Mouse (Mus musculus) retina, postnatal 7 days (tissue): ENCODE data around the gene Arid5b.

Experiments used
- DNase-seq: peaks from one replicate; pipeline ENCODE4 v3.0.0-alpha.2; 2012; ENCODE audit warnings: low read depth, low spot score

Gene Arid5b

DNA sequence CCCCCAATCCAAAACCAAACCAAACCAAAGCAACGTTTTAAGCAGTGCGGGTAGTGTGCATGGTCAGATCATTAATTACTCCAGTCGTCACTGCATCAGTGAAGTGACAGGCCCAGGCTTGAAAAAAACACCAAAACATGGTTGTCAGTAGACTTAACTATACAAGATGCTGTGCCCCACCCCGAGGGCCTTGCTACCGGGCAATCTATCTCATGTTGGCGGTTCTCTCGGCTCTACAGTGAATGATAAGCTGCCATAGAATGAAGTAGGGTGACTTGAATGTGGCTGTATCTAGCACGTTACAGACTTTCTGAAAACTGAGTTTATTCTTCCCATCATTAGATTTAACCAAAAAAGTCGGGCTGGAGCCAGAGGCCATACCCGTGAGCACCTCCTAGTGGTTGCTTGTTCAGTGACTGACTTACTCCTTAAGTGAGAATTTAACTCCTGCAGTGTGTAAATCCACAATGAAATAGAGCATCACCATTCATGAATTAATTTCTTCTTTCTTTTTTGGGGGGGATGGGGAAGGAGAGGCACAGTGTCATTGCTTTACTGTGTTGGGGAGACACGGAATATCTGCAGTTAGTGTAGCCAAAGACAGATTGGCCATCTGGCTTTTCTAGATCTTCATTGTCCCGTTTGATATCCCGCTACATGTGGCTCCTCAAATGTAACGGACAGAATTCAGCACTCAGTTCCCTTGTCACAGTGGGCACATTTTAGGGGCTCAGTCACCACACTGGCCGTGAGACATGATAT, 188.9 kb downstream of the Arid5b start:
- DNase-seq = no peak

GRCm38 (mm10) chr10:68087722-68088121, 190.8 kb downstream of the Arid5b start:
- no peak for DNase-seq

- no peak for DNase-seq
Observed at GRCm38 (mm10) chr10:68086973-68087372, 191.6 kb downstream of the Arid5b start.

DNA sequence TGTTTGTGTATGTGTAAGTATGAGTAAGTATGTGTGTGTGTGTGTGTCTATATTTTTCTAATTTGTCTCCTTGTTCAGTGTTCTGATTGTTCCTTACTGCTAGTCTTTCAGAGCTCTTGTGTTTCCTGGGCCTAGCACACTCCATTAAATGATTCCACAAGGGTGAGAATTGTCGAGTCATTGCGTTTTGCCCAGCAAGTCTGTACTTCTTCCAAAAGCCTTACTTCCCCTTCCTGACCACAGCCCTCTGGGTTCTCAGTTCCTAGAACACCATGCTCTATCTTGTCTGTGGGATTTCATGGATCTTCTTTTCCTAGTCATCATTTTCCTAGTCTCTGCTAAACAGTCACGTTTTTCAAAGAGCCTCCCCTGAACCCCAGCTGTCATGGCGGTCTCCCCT, 193.0 kb downstream of the Arid5b start:
- no peak for DNase-seq

- no peak for DNase-seq
Observed at GRCm38 (mm10) chr10:68081712-68082111, 196.8 kb downstream of the Arid5b start.

DNA sequence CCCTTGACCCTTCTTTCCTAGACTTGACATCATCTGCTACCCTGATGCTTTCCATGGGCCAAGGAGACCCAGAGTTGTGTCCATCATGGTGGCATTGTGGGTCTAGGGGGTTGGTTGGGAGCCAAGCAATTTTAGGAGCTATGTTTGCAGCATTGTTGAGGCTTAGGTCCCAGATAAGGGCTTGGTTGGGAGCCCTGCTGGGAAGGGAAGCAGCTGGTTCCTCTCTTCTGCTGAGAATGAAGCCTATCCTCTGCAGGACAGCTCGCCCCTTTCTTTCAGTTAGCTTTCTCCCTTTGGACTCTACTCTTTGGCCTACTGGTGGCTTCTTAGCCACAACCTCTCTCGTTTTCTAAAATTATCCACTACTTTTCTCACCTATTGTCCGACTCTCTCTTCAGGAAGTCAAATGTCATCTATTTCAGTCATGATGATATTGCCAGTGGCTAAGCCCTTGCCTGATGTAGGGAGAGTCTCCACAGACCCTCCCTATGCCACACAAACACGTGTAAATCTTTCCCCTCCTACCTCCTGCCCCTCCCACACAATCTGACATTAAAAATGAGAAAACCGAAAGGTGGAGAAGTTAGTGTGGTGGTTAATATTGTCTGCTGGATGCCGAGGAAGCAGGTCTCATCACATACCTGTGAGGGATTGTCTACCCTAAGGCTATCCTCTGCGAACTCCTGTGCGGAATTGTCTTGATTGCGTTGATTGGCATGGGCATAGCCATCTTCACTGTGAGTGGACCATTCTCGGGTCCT, 198.4 kb downstream of the Arid5b start:
- DNase-seq = no peak

DNA sequence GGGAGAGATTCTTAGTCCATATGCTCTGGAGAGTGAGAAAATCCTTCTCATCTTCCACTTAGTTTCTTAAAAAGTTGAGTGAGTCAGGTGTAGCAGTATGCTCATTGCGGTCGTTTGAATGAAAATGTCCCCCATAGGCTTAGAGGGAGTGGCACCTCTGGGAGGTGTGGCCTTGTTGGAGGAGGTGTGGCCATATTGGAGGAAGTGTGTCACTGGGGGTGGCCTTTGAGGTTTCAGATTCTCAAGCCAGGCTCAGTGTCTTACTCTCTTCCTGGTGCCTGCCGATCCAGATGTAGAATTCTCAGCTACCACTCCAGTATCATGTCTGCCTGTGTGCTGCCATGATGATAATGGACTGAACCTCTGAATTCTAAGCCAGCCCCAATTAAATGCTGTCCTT, 199.8 kb downstream of the Arid5b start:
- DNase-seq = no peak

- no peak for DNase-seq
Observed at GRCm38 (mm10) chr10:68075181-68075580, 203.4 kb downstream of the Arid5b start.

DNA sequence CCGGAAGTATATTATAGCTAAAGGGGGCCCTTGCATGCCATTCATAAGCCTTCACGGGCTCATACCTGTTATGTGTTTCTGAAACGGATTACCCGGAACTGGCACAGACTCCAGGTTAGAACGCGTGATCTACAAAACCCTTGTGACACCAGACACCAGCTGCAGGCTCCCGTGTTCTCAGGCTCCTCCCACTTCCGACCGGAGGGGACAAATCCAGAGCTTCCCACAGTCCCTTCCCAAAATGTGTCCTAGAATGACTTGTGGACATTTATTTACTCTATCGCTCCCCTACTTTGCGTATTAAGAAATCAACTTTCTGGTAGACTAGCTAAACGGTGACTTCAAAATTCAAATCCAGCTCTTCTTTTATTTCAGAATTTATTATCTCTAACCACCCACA, 204.2 kb downstream of the Arid5b start:
- no peak for DNase-seq

DNA sequence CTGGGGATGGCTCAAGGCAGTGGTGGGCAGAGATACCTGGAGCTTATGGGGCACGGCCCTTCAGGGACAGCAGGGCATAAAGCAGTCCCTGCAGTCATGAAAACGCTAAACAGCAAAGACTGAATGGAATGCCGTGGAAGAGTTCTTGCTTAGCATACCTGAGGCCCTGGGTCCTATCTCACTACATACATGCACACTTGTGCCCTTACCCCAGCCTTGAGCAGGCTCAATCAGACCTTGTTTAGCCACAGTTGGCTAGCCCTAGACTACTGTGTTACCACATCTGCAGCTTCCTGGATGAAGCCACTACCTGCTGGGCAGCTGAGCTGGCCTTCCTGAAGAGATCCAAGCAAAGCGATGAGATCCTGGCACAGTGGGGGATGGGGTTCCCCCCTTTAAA, 205.9 kb downstream of the Arid5b start:
- no peak for DNase-seq

DNA sequence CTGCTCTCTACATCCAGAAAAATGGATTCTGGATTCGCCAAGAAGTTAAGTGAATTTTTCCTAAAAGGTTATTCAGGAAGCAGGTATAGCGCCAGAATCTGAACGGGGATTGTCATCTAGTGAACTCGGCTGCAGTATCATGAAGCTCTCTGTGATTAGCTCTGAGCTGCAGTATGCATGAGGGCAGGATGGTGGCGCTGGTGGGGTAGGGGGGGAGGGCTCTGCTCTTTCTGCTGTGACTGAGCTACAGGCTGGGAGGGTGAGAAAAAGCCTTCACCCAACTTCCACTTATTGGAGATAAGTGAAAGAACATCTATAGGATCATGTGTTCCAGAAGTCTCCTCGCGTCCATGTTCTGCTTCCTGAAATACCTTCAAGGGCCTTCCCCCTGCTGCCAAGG, 207.5 kb downstream of the Arid5b start:
- DNase-seq = no peak

DNA sequence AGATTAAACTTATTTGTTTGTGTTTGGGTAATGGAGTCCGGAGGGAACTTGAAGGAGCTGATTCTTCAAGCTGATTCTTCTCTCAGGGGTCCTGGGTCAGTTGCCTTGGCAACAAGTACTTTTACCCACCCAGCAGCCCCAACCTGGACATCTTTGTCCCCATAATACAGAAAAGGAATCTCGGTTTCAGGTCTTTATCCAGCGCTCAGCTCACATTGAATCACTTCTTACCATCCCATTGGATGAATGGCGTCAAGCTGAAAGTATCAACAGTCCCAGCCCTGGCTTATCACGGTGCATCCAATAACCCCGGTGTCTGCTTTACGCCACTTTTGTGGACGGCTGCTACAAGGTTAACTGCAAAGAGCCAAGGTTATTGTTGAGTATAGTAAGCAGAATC, 210.1 kb downstream of the Arid5b start:
- DNase-seq = no peak

- DNase-seq = no peak
Observed at GRCm38 (mm10) chr10:68067961-68068360, 210.6 kb downstream of the Arid5b start.

DNA sequence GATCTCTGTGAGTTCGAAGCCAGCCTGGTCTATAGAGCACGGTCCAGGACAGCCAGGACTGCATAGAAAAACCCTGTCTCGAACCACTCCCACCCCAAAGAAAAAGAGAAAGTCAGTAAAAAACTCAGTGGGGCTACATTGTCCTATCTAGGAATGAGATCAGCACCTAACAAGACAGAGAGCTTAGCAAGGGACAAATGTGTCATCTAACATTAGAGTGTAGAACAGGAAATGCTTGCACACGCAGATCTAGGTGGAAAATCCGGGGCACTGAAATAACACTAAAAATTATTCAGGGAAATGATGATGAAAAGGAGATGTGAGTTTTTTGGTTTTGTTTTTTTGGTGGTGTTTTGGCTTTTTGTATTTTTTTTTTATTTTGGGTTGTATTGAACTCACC, 212.4 kb downstream of the Arid5b start:
- DNase-seq = no peak

DNA sequence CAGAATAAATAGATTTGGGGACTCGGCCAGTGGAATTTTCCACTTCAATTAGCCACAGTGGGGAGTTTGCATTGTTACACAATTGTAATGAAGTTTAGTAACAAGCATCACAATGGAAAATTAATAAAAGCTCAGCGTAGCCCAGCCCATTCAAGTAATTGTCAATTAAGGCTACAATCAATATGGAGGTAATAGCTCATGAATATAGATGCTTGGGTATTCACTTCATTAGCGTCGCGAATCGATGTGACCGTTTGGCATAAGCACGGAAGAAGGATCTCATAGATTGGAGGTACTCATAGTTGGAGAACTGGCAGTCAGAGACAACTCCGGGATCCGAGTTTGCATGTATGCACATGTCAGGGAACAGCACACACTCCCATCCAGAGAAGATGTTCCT, 214.0 kb downstream of the Arid5b start:
- DNase-seq = no peak

GRCm38 (mm10) chr10:68063806-68064545, 214.6 kb downstream of the Arid5b start:
- no peak for DNase-seq

DNA sequence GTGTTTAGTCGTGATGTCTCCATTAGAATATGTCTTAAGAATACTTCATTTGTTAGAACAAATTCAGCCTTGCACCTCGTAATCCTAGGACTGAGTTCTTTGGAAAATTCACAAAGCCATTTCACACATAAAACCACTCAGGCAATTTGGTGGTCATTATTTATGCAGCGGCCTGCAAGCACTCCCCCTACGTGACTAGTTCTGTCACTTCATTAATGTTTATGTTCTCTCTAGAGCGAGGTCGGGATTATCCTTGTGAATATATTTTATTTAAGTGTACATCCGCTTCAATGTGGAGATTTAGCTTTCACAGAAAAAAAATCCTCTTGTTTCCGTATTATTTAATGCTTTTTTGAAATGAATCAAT, 217.3 kb downstream of the Arid5b start:
- DNase-seq = no peak

DNA sequence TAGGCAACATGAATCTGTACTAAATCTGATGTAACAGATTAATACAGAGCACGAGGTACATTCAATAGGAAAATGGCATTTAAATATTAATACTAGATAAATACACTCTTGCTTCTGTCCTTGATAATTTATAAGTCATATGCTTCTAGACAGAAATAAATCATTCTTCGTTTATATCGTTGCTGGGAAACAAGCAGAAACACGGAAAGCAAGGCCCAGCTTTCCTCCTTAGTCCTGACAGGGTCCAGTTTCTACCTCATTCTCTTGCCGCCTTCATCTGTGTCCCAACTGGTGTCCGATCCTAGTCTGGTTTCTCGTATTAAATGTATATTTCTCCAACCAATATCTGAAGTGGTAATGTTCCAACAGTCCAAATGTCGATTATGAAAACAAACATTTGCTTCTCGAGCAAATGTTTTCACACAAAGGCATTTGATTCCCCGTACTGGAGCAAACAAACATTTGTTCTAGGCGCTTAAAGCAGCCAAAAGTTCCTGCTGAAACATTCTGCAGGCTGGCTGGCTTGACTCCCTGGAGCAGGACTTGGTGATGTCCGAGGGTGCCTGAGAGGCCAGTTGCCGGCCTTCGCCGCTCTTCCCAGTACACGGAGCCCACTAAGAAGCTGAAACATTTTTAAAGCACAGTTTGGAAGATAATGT, 217.8 kb downstream of the Arid5b start:
- DNase-seq = no peak

DNA sequence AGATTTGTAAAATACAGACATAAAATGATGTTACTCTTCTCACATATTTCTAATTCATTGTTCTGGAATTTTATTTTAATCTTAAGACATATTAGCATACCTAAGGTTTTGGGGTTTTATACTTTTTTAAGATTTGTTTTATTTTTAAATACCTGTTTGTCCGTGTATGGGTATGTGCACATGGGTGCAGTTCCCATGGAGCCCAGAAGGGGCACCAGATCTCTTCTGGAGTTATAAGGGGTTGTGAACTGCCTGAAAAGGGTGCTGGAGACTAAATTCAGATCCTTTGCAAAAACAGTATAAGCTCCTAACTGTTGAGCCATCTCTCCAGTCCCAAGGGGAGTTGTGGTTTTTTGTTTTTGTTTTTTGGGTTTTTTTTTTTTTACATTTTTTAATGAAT, 220.2 kb downstream of the Arid5b start:
- no peak for DNase-seq

GRCm38 (mm10) chr10:68057841-68058240, 220.7 kb downstream of the Arid5b start:
- DNase-seq = no peak

GRCm38 (mm10) chr10:68054706-68055105, 223.8 kb downstream of the Arid5b start:
- no peak for DNase-seq

DNA sequence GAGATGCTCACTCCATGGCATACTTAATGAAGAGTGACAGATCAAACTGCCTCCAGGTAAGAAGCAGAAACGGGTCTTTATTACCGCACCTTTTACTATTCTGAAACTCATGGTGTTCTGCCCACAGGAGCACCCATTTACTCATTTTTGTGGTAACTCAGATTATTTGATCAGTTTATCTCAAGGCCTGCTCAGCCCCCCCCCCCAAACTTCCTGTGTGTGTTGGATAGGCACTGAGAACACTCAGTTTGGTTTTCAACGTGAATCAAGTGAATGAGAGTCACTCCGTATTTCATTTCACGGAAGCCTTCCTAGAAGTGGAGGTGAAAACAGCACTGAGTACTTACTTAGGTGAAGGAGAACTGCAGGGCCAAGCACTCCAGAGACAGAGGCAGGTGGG, 224.4 kb downstream of the Arid5b start:
- DNase-seq = no peak
